Mouse (Mus musculus) ES-E14 (cell line): ENCODE data around the gene Fndc3a. TPM values are rescaled to one million over a fixed set of nuclear protein-coding genes. Genes with fewer than 3 reads are reported as not detected.

Experiments used
- DNase-seq: peaks from one replicate; pipeline ENCODE4 v3.0.0-alpha.2; 2013; ENCODE audit warnings: low read depth, low spot score
- H3K27ac ChIP-seq: 2 replicates; pipeline ENCODE4 v1.5.1; 2012; ENCODE audit warnings: low read depth, mild to moderate bottlenecking, low read length, moderate library complexity, mixed read lengths; ENCODE audit not compliant: poor library complexity, insufficient read depth, severe bottlenecking
- H3K36me3 ChIP-seq: 2 replicates; pipeline ENCODE4 v1.6.1; 2012; ENCODE audit warnings: mild to moderate bottlenecking, low read length, moderate library complexity, mixed read lengths; ENCODE audit not compliant: control insufficient read depth, poor library complexity, insufficient read depth, severe bottlenecking
- H3K4me1 ChIP-seq, 2 experiments: fragments of 150-350 bp in 1 of 2; sonication (generic) in 1 of 2; 2 replicates each; pipeline ENCODE4 v1.6.1; 2012; ENCODE audit warnings: low read length in 2 of 2, mild to moderate bottlenecking in 1 of 2, mixed read lengths in 1 of 2; ENCODE audit not compliant: control insufficient read depth in 2 of 2, insufficient read depth in 2 of 2, poor library complexity in 1 of 2
- H3K4me3 ChIP-seq, 2 experiments: fragments of 150-350 bp in 1 of 2; sonication (generic) in 1 of 2; 2 replicates each; pipeline ENCODE4 v1.5.1; 2012; ENCODE audit warnings: low read length in 2 of 2, low read depth in 1 of 2, mild to moderate bottlenecking in 1 of 2, mixed read lengths in 1 of 2; ENCODE audit not compliant: insufficient read depth in 1 of 2, poor library complexity in 1 of 2, severe bottlenecking in 1 of 2
- H3K9ac ChIP-seq: 2 replicates; pipeline ENCODE4 v1.6.1; 2012; ENCODE audit warnings: low read depth, mild to moderate bottlenecking, low read length, mixed read lengths; ENCODE audit not compliant: poor library complexity, insufficient read depth, severe bottlenecking
- H3K9me3 ChIP-seq: fragments of 150-350 bp; sonication (generic); 2 replicates; pipeline ENCODE4 v1.6.1; 2012; ENCODE audit warnings: low read depth, mild to moderate bottlenecking, low read length; ENCODE audit not compliant: control insufficient read depth, insufficient read depth
- CHD2 ChIP-seq: IDR thresholded peaks from 2 replicates; pipeline ENCODE4 v1.6.1; 2014; ENCODE audit warnings: mild to moderate bottlenecking, low read depth, low read length, inconsistent platforms
- HCFC1 ChIP-seq: IDR thresholded peaks from 2 replicates; pipeline ENCODE4 v1.6.1; 2012; ENCODE audit warnings: low read length, inconsistent platforms, borderline replicate concordance; ENCODE audit not compliant: insufficient read depth
- MAFK ChIP-seq: IDR thresholded peaks from 2 replicates; pipeline ENCODE4 v1.6.1; 2014; ENCODE audit warnings: mild to moderate bottlenecking, low read depth, low read length, inconsistent platforms; ENCODE audit not compliant: insufficient read depth
- ZC3H11A ChIP-seq: IDR thresholded peaks from 2 replicates; pipeline ENCODE4 v1.6.1; 2012; ENCODE audit warnings: low read depth, mild to moderate bottlenecking, inconsistent platforms, low read length, borderline replicate concordance
- ZNF384 ChIP-seq: IDR thresholded peaks from 2 replicates; pipeline ENCODE4 v1.6.1; 2012; ENCODE audit warnings: low read depth, low read length, inconsistent platforms
- in situ Hi-C, 2 experiments: fragments of 600-800 bp; cut with MboI; formaldehyde crosslinking; loops; one replicate each; pipeline ENCODE4 v1.15.1; 2025; ENCODE audit warnings: low sequenced_read_pairs in 2 of 2, inconsistent platforms in 1 of 2; ENCODE audit not compliant: unreplicated experiment in 2 of 2
- total RNA-seq: library from RNA; depleted of rRNA; stranded (reverse); fragments of 300-350 nt; gene quantifications from 2 replicates; pipeline ENCODE4 v1.2.3, GENCODE M21; 2012

Gene Fndc3a
- total RNA-seq, 1 experiment: 14.4 TPM

DNA sequence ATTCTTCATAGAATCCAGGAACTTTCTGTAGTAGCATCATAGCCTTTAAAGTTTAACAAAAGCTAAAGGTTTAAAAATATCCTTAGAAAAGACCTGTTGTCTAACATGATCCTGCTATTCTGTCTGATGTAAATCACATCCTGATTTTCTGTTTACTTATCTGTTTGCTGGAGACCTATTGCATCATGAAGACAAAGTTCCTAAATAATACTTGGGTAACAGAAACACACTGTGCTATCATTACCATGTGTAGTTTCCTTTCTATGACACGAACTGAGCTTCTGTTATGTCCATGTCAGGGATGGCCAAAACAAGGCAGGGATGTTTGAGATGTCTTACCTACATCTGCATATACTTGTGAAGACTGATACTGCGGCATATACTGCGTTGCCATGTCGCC is 120.4 kb downstream of the Fndc3a start:
- in situ Hi-C loops: no loop called here
- Histone ChIP-seq H3K9me3 (no peaks in the 10 kb centered on the region), H3K4me3 (no peak overlapping the region), H3K27ac (no peak overlapping the region), H3K36me3 (peaks cover 2% of the 10 kb centered on the region; the same call in 1 of the 2 replicates), H3K4me1 (no peaks in the 10 kb centered on the region), H3K9ac (no peak overlapping the region)
- no peak for DNase-seq
- TF ChIP-seq CHD2 (no peak), MAFK (no peak), HCFC1 (no peak), ZC3H11A (no peak), ZNF384 (no peak)

DNA sequence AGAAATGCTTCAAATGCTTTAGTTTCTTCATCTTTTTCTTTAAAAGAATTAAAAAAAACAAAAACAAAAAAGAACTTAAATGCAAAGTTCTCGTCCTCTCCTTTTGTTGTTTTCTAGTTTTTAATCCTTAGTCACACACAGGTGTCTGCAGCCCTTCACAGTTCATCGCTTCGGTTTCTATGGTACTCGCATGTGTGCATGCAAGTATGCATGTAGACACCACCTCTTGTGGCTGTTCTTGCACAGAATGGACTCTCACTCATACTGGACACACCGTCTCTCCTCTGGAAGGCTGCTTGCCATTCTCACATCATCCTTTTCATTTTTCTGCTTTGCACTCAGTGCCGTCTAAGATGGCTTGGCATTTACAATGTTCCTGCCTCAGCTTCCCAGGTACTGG is 126.8 kb downstream of the Fndc3a start:
- peaks cover 3% of the 10 kb centered on the region; the same call in 1 of the 2 replicates for H3K36me3 ChIP-seq
- H3K27ac ChIP-seq: no peak overlapping the region
- H3K9ac ChIP-seq: no peak overlapping the region
- no peak overlapping the region for H3K4me3 ChIP-seq
- H3K9me3 ChIP-seq: no peaks in the 10 kb centered on the region
- TF ChIP-seq MAFK (no peak), ZNF384 (no peak), CHD2 (no peak), ZC3H11A (no peak), HCFC1 (no peak)
- peaks cover 0 to 2% of the 10 kb centered on the region in 2 experiments; a peak in 1 of 4 replicates for H3K4me1 ChIP-seq
- DNase-seq: no peak
- in situ Hi-C loops: no loop called here

DNA sequence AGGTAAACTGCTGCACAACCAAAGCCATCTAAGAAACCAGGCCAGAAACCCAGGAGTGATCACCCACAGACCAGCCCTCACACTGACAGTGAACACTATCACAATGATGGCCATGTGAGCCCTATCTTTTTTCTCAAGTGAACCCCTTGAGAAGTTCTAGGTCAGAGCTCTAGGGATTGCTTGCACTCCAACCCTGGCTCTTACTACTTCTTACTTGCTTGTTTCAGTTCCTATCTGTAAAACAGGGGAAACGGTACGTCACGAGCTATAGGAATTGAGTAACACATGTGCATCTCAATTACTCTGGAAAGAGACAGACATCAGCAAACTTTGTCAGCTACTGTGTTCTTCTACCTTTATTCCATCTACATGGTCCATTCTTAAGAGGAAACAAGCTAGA is 128.8 kb downstream of the Fndc3a start:
- H3K4me1 ChIP-seq: peaks cover 0 to 2% of the 10 kb centered on the region in 2 experiments; a peak in 1 of 4 replicates
- peaks cover 3% of the 10 kb centered on the region; the same call in 1 of the 2 replicates for H3K36me3 ChIP-seq
- H3K9ac ChIP-seq: no peak overlapping the region
- no peaks in the 10 kb centered on the region for H3K9me3 ChIP-seq
- in situ Hi-C loops: no loop called here
- H3K27ac ChIP-seq: no peak overlapping the region
- TF ChIP-seq CHD2 (no peak), ZC3H11A (no peak), ZNF384 (no peak), HCFC1 (no peak), MAFK (no peak)
- no peak for DNase-seq
- H3K4me3 ChIP-seq: no peak overlapping the region

DNA sequence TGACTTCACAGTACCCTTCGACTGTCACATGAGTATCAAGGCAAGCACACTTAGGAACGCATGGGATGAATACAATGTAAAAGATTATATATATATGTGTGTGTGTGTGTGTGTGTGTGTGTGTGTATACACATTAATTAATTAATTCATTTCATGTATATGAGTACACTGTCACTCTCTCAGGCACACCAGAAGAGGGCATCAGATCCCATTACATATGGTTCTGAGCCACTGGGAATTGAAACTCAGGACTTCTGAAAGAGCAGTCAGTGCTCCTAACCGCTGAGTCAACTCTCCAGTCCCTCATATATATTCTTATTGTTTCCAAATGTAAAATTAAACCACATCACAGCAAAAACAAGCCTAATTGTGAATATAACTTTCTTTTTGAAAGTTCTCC is 133.5 kb downstream of the Fndc3a start:
- H3K27ac ChIP-seq: no peak overlapping the region
- TF ChIP-seq ZNF384 (no peak), CHD2 (no peak), MAFK (no peak), ZC3H11A (no peak), HCFC1 (no peak)
- H3K36me3 ChIP-seq: peaks cover 2% of the 10 kb centered on the region; the same call in 1 of the 2 replicates
- no peaks in the 10 kb centered on the region for H3K9me3 ChIP-seq
- no peak for DNase-seq
- in situ Hi-C loops: no loop called here
- H3K4me3 ChIP-seq: no peak overlapping the region
- H3K9ac ChIP-seq: no peak overlapping the region
- H3K4me1 ChIP-seq: no peaks in the 10 kb centered on the region

DNA sequence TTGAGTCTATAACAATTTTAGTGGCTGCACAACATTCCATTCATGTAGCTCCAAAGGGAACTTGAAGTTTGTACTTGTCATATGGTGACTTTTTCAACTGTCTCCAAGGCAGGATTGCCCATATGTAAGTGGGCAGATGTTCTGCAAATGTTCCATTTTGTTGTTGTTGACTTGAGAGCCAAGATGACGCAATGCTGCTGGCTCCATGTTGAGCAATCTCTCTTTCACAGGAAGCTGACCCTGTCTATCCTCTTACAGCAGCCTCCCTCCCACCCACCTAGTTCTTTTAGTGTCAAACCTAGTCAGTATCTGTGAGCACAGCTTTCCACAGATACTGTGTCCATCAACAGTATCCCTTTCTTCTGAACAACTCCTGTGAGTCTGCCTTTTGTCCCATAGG is 145.9 kb downstream of the Fndc3a start:
- TF ChIP-seq ZC3H11A (no peak), ZNF384 (no peak), CHD2 (no peak), MAFK (no peak), HCFC1 (no peak)

More for the DNA sequence above, 145.9 kb downstream of the Fndc3a start:
- Histone ChIP-seq H3K4me3 (no peak overlapping the region), H3K9me3 (no peaks in the 10 kb centered on the region), H3K9ac (no peak overlapping the region), H3K27ac (no peak overlapping the region), H3K4me1 (no peaks in the 10 kb centered on the region), H3K36me3 (peaks cover 4% of the 10 kb centered on the region)
- in situ Hi-C loops: no loop called here
- no peak for DNase-seq
